Mouse (Mus musculus): ENCODE results near the gene Xab2. TPM values are rescaled to one million over a fixed set of nuclear protein-coding genes. Genes with fewer than 3 reads are reported as not detected.
A peak's percentile ranks its signal among the peaks of the same experiment; 100 is the strongest.

Xab2 gene
- total RNA-seq (2021): 10 to 100 TPM; 21.1 to 23.2 TPM
- long read RNA-seq, experiment 1, full-length matches to known transcripts: 25 of 38 reads
- long read RNA-seq, experiment 1, partial matches to known transcripts: 5 of 38 reads
- long read RNA-seq, experiment 1, other reads (novel, unspliced or antisense): 8 of 38 reads
- long read RNA-seq, experiment 2, full-length matches to known transcripts: 34 of 48 reads
- long read RNA-seq, experiment 2, partial matches to known transcripts: 3 of 48 reads
- long read RNA-seq, experiment 2, other reads (novel, unspliced or antisense): 11 of 48 reads

GRCm38 (mm10) chr8:3621199-3621970, at the start of gene Xab2, which contains the start of gene Pet100:
Gene Xab2 (minus strand): TSS chr8:3621316.
Gene Pet100 (plus strand): TSS chr8:3621548.
- DNase-seq (ENCODE audit: low spot score in 2 of 2): peak; percentile 90 to 98

- DNase-seq (ENCODE audit: low spot score in 2 of 2): no peak
Observed at GRCm38 (mm10) chr8:3670388-3670787, 49.3 kb upstream of the Xab2 start.

GRCm38 (mm10) chr8:3665507-3665906, 44.4 kb upstream of the Xab2 start, which contains the start of gene Mcemp1:
Gene Mcemp1 (plus strand): TSS chr8:3665754.
- DNase-seq (ENCODE audit: low spot score in 2 of 2): no peak

GRCm38 (mm10) chr8:3664405-3664804, 43.3 kb upstream of the Xab2 start:
- DNase-seq (ENCODE audit: low spot score in 2 of 2): no peak

- DNase-seq (ENCODE audit: low spot score in 2 of 2): no peak
Observed at GRCm38 (mm10) chr8:3660889-3661288, 39.8 kb upstream of the Xab2 start.

- no peak for DNase-seq (ENCODE audit: low spot score in 2 of 2)
Observed at GRCm38 (mm10) chr8:3656725-3657381, 35.7 kb upstream of the Xab2 start.

GRCm38 (mm10) chr8:3655526-3655925, 34.4 kb upstream of the Xab2 start, which contains the start of gene Retn:
Gene Retn (plus strand): TSS chr8:3655770.
- no peak for DNase-seq (ENCODE audit: low spot score in 2 of 2)

GRCm38 (mm10) chr8:3654726-3655508, 33.8 kb upstream of the Xab2 start:
- DNase-seq (ENCODE audit: low spot score in 2 of 2): no peak

GRCm38 (mm10) chr8:3652845-3653244, 31.7 kb upstream of the Xab2 start:
- DNase-seq (ENCODE audit: low spot score in 2 of 2): no peak

GRCm38 (mm10) chr8:3648990-3649389, 27.9 kb upstream of the Xab2 start:
- no peak for DNase-seq (ENCODE audit: low spot score in 2 of 2)

- no peak for DNase-seq (ENCODE audit: low spot score in 2 of 2)
Observed at GRCm38 (mm10) chr8:3648268-3648667, 27.2 kb upstream of the Xab2 start.

GRCm38 (mm10) chr8:3647561-3647960, 26.4 kb upstream of the Xab2 start:
- no peak for DNase-seq (ENCODE audit: low spot score in 2 of 2)

GRCm38 (mm10) chr8:3646824-3647531, 25.9 kb upstream of the Xab2 start:
- DNase-seq (ENCODE audit: low spot score in 2 of 2): no peak

- DNase-seq (ENCODE audit: low spot score in 2 of 2): peak in 1 of 2 experiments; percentile 34
Observed at GRCm38 (mm10) chr8:3645804-3646203, 24.7 kb upstream of the Xab2 start.

GRCm38 (mm10) chr8:3631478-3631875, 10.4 kb upstream of the Xab2 start:
- DNase-seq (ENCODE audit: low spot score in 2 of 2): no peak

- DNase-seq (ENCODE audit: low spot score in 2 of 2): no peak
Observed at GRCm38 (mm10) chr8:3630647-3631477, 9.7 kb upstream of the Xab2 start, which contains the start of gene Stxbp2. Gene Stxbp2 (plus strand): TSS chr8:3630955.

- no peak for DNase-seq (ENCODE audit: low spot score in 2 of 2)
Observed at GRCm38 (mm10) chr8:3628014-3628413, 6.9 kb upstream of the Xab2 start.

- no peak for DNase-seq (ENCODE audit: low spot score in 2 of 2)
Observed at GRCm38 (mm10) chr8:3626971-3627370, 5.9 kb upstream of the Xab2 start.

- DNase-seq (ENCODE audit: low spot score in 2 of 2): no peak
Observed at GRCm38 (mm10) chr8:3625445-3625844, 4.3 kb upstream of the Xab2 start, which contains the start of gene Pcp2. Gene Pcp2 (minus strand): TSS chr8:3625545.
